Mouse (Mus musculus) small intestine, adult 2 months (tissue): Measurements from ENCODE around the gene Tnfaip8l2.

Source experiments
- CTCF ChIP-seq: fragments of 200-500 bp; IDR thresholded peaks from 2 replicates; pipeline ENCODE4 v1.5.1; 2012; ENCODE audit warnings: low read depth, mild to moderate bottlenecking, control low read depth, inconsistent platforms, low read length, moderate library complexity, mixed read lengths; ENCODE audit not compliant: insufficient replicate concordance, insufficient read length; ENCODE audit errors: extremely low read depth
- POLR2A ChIP-seq: fragments of 200-500 bp; IDR thresholded peaks from 2 replicates; pipeline ENCODE4 v1.6.1; 2012; ENCODE audit warnings: low read depth, mild to moderate bottlenecking, control low read depth, inconsistent platforms, low read length, moderate library complexity

GRCm38 (mm10) chr3:95133680-95134101 lies 8.5 kb downstream of the Tnfaip8l2 start, which contains the start of the genes Scnm1 and Lysmd1:
- TF ChIP-seq CTCF (peak; percentile 24; the same call in 1 of the 2 replicates), POLR2A (no peak)
